Mouse (Mus musculus) kidney, adult 2 months (tissue): Measurements from ENCODE around the gene Relt. TPM values are rescaled to one million over a fixed set of nuclear protein-coding genes. Genes with fewer than 3 reads are reported as not detected.
"Not testable (repeated sequence)": the region's sequence is repeated elsewhere in the genome, so short reads cannot be mapped to it uniquely, and the experiment has no call there.

ENCODE experiments used
- DNase-seq: peaks from one replicate; pipeline ENCODE4 v3.0.0; 2021
- H3K27ac ChIP-seq: fragments of 200-500 bp; 2 replicates; pipeline ENCODE4 v1.5.1; 2012; ENCODE audit warnings: low read depth, low read length, control low read depth, inconsistent platforms; ENCODE audit not compliant: insufficient read depth
- H3K27me3 ChIP-seq: fragments of 200-500 bp; replicated peaks from 2 replicates; pipeline ENCODE4 v1.6.1; 2012; ENCODE audit warnings: mild to moderate bottlenecking, moderate library complexity, low read length, inconsistent platforms; ENCODE audit not compliant: control insufficient read depth, insufficient read depth
- H3K36me3 ChIP-seq: fragments of 200-500 bp; 2 replicates; pipeline ENCODE4 v1.6.1; 2012; ENCODE audit warnings: mild to moderate bottlenecking, moderate library complexity, low read length, inconsistent platforms; ENCODE audit not compliant: control insufficient read depth, insufficient read depth
- H3K4me1 ChIP-seq: fragments of 200-500 bp; 2 replicates; pipeline ENCODE4 v1.6.1; 2011; ENCODE audit warnings: low read length; ENCODE audit not compliant: control insufficient read depth, insufficient read depth
- H3K4me3 ChIP-seq: fragments of 200-500 bp; 2 replicates; pipeline ENCODE4 v1.5.1; 2011; ENCODE audit warnings: mild to moderate bottlenecking, low read depth, low read length, control low read depth; ENCODE audit not compliant: insufficient read depth
- CTCF ChIP-seq: fragments of 200-500 bp; conservative IDR thresholded peaks from 2 replicates; pipeline ENCODE4 v1.5.1; 2011; ENCODE audit warnings: low read depth, mild to moderate bottlenecking, control low read depth, low read length, moderate library complexity, mixed read lengths; ENCODE audit not compliant: insufficient read depth, insufficient read length
- POLR2A ChIP-seq: fragments of 200-500 bp; IDR thresholded peaks from one replicate; pipeline ENCODE4 v1.6.1; 2011; ENCODE audit warnings: low read depth, low read length, control low read depth
- WGBS: fragments of 180-500 bp; shearing (Covaris S2); methylation state at CpG from one replicate; pipeline ENCODE4 v1.1.7; 2018; 5-methylcytosine and 5-hydroxymethylcytosine counted together
- polyA plus RNA-seq: library from polyadenylated mRNA; depleted of rRNA; stranded (reverse); fragments of >200 nt; gene quantifications from 2 replicates; pipeline ENCODE4 v1.2.3, GENCODE M21; 2012

Gene Relt
- polyA plus RNA-seq, 1 experiment = 3.8 TPM

- Histone ChIP-seq H3K27ac (no peak overlapping the region), H3K4me1 (no peaks in the 10 kb centered on the region), H3K4me3 (no peak overlapping the region)
Observed at GRCm38 (mm10) chr7:100854137-100854814, 9.0 kb downstream of the Relt start.

GRCm38 (mm10) chr7:100853396-100853795, 9.8 kb downstream of the Relt start:
- Histone ChIP-seq H3K27ac (no peak overlapping the region), H3K27me3 (no peaks in the 10 kb centered on the region), H3K4me3 (no peak overlapping the region), H3K36me3 (no peaks in the 10 kb centered on the region), H3K4me1 (no peaks in the 10 kb centered on the region)
- WGBS = 85% methylated on average over 3 of the region's 3 CpGs
- TF ChIP-seq POLR2A (no peak), CTCF (no peak)
- DNase-seq = no peak

More at GRCm38 (mm10) chr7:100854137-100854814, 9.0 kb downstream of the Relt start:
- Histone ChIP-seq H3K36me3 (no peaks in the 10 kb centered on the region), H3K27me3 (no peaks in the 10 kb centered on the region)
- 75% methylated on average over 6 of the region's 6 CpGs for WGBS
- TF ChIP-seq CTCF (no peak), POLR2A (no peak)
- DNase-seq = no peak

DNA sequence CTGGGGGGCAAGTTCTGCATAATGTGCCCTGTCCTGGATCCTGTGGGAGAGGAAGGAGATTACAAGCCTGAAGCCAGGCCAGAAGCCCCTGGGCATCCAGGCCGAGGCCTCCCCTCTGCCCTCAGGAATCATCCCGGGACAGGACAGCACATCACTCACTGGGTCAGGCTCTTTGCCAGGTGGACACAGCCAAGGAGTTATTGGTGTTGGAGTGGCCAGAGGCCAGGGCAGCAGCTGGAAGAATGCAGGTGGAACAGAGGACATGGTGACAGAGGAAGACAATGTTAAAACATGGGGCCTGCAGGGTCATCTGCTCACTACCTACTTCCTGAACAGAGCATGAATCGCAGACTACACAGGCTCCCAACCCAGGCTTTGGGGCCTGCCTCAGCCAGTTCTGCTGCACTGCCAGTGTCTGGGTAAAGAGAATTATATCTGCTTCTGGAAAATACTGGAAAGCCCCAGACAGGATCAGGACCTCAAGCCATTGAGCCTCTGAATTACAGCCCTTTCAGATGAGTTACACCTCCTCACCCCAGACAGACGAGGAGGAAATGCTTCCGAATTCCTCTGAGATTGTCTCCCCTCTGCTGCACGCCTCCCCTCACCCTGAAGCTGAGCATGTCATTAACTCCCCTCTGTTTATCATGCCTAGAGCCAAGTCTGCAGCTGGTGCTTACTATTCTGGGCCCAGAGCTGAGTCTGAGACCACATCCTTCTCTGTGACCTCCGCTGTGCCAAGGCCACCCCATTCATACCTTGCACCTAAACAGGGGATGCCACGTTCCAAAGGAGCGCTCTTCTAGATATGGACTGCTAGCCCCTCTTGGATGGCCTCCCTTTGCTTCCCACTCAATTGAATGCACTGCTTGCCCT, 11.5 kb downstream of the Relt start:
- H3K27ac ChIP-seq = no peak overlapping the region
- 58% methylated on average over 9 of the region's 9 CpGs for WGBS
- TF ChIP-seq POLR2A = no peak
- TF ChIP-seq CTCF = no peak

DNA sequence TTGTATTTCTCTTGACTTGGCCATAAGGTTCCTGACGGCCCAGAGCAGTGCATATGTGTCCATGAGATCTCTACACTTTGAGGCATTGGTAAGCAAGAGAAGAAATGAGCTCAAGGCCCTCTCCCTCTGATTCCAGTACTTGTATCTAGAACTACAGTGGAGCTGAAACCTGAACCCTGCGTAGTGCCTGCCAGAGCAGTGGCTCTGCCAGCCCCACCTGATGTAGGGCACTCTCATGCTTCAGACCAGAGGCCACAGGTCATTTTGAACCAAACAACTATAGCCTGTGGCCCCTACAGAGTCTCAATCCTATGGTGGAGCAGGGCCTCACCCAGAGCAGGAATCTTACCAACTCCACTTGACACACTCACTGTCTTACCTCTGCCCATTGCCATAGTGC, 13.7 kb downstream of the Relt start:
- H3K4me1 ChIP-seq = no peaks in the 10 kb centered on the region

More for the DNA sequence above, 11.5 kb downstream of the Relt start:
- Histone ChIP-seq H3K36me3 (no peaks in the 10 kb centered on the region), H3K27me3 (no peaks in the 10 kb centered on the region), H3K4me3 (no peak overlapping the region), H3K4me1 (no peaks in the 10 kb centered on the region)
- DNase-seq = peak; percentile 26

DNA sequence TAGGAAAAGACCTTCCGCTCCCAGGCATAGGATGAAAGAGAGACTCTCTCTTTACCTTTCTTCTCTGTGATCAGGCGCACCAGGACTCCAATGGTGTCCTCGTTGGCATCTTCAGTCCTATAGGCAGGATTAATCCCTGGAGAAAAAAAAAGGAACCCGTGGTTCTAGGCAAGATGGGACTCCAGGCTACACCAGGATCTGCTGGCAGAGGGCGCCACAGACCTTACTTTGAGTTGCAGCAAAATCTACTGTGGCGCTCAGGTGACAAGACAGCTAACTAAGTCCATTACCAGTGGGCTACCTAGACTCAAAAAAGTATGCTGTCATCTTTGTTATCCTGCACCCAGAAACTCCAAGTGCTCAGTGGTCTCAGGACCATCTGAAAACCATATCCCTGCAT, 14.5 kb downstream of the Relt start:
- Histone ChIP-seq H3K27me3 (no peaks in the 10 kb centered on the region), H3K36me3 (no peaks in the 10 kb centered on the region), H3K4me1 (no peaks in the 10 kb centered on the region), H3K4me3 (no peak overlapping the region), H3K27ac (no peak overlapping the region)
- no peak for TF ChIP-seq POLR2A
- peak; percentile 88 for TF ChIP-seq CTCF
- DNase-seq = peak; percentile 77
- WGBS = 36% methylated on average over 6 of the region's 6 CpGs

More for the DNA sequence above, 13.7 kb downstream of the Relt start:
- 97% methylated on average over 2 of the region's 2 CpGs for WGBS
- Histone ChIP-seq H3K36me3 (no peaks in the 10 kb centered on the region), H3K27me3 (no peaks in the 10 kb centered on the region), H3K4me3 (no peak overlapping the region), H3K27ac (no peak overlapping the region)
- DNase-seq = no peak
- TF ChIP-seq CTCF (no peak), POLR2A (no peak)

DNA sequence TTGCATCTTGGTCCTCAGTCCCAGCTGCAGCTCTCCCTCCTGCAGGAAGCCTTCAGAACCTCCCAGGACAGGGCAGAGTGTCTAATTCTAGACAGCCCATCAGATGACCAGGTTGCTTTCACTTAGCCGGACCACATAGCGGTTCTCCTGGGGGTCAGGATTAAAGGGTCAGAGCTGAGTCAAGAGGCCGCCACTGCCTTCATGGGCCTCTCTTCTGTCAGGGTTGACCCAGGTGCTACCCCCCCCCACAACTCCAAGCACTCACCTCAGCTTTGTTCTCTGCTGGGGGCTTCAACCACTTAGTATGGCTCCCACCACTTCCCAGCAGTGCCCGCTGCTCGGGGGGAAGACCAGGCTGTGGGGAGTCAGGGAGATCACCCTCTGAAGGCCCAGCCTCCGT, 16.1 kb downstream of the Relt start:
- no peak for TF ChIP-seq CTCF
- no peak for TF ChIP-seq POLR2A
- no peak overlapping the region for H3K4me3 ChIP-seq
- no peaks in the 10 kb centered on the region for H3K36me3 ChIP-seq
- no peak for DNase-seq
- H3K27ac ChIP-seq = no peak overlapping the region
- no peaks in the 10 kb centered on the region for H3K4me1 ChIP-seq
- 91% methylated on average over 6 of the region's 6 CpGs for WGBS
- H3K27me3 ChIP-seq = no peaks in the 10 kb centered on the region

GRCm38 (mm10) chr7:100846033-100846432, 17.2 kb downstream of the Relt start:
- not testable (repeated sequence) for DNase-seq, H3K4me3 ChIP-seq
- WGBS = 78% methylated on average over 7 of the region's 7 CpGs

More at GRCm38 (mm10) chr7:100846033-100846432, 17.2 kb downstream of the Relt start:
- H3K27ac ChIP-seq, H3K27me3 ChIP-seq, H3K36me3 ChIP-seq, H3K4me1 ChIP-seq: not testable (repeated sequence)
